Mouse (Mus musculus) urinary bladder, adult 2 months (tissue): ENCODE results near the gene Uba5. TPM values are rescaled to one million over a fixed set of nuclear protein-coding genes. Genes with fewer than 3 reads are reported as not detected.

Source experiments
- DNase-seq: peaks from one replicate; pipeline ENCODE4 v3.0.0; 2022; ENCODE audit warnings: low spot score
- polyA plus RNA-seq: library from polyadenylated mRNA; depleted of rRNA; stranded (reverse); fragments of >200 nt; gene quantifications from 2 replicates; pipeline ENCODE4 v1.2.3, GENCODE M21; 2012

Gene Uba5
- polyA plus RNA-seq, 1 experiment, result 49.9 TPM

DNA sequence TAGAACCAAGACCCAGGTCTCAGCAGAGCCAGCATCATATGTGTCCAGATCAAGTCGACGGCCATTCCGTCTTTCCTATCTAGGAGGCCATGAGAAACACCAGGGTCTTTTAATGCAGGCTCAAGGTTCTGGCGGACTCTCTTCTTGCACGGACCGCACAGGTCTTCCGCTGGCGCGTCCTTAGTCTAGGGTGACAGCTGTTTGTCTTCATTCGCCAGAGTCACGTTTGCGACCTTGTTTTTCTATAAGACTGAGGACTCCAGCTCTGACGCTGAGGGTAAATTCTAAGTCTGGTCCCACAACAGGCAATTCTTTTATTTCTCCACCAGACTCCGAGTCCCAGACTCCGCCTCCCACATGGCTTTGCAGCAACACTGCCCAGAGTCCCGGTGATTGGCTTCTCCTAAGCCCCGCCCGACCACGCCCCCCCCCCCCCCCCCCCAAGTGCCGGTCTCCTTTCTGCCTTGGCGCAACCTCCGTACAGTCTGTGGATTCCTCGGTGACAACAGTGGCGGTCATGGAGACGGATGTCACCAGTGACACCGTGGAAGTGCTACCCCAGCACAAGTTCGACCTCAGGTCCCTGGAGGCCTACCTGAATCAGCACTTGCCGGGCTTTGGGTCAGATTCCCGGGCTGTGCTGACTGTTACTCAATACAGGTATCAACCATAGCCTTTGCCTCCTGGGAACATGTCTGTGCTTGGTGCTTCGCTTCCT lies 469 bp upstream of the Uba5 start, which contains the start of gene Acad11:
Gene Acad11 (plus strand): TSS at position 134 of the 718 bp plus-strand sequence.
- peak; percentile 71 for DNase-seq

GRCm38 (mm10) chr9:104051028-104051427 lies 11.9 kb downstream of the Uba5 start:
- no peak for DNase-seq

DNA sequence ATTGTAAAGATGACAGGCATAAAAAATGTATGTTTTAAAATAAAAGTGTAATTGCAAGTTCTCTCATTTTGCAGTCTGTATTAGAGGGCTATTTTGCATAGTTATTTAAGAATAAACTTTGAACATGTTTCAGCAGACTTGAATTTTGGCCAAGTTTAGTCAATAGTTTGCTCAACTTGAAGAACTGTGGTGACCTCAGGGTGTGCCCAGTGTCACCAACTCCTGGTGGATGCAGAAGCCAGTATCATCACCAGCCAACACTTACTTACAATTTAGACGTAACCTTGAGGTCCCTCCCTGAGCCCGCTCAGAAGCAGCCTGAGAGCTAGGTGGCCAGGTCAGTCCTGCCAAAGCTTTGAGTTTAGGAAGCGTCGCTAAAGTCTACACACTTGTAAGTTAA lies 19.3 kb downstream of the Uba5 start:
- no peak for DNase-seq

- no peak for DNase-seq
Measured at GRCm38 (mm10) chr9:104040362-104040761, 22.6 kb downstream of the Uba5 start, which contains the start of gene Gm28305. Gene Gm28305 (plus strand): TSS chr9:104040662.

GRCm38 (mm10) chr9:104039742-104040141 lies 23.2 kb downstream of the Uba5 start:
- DNase-seq, result no peak

DNA sequence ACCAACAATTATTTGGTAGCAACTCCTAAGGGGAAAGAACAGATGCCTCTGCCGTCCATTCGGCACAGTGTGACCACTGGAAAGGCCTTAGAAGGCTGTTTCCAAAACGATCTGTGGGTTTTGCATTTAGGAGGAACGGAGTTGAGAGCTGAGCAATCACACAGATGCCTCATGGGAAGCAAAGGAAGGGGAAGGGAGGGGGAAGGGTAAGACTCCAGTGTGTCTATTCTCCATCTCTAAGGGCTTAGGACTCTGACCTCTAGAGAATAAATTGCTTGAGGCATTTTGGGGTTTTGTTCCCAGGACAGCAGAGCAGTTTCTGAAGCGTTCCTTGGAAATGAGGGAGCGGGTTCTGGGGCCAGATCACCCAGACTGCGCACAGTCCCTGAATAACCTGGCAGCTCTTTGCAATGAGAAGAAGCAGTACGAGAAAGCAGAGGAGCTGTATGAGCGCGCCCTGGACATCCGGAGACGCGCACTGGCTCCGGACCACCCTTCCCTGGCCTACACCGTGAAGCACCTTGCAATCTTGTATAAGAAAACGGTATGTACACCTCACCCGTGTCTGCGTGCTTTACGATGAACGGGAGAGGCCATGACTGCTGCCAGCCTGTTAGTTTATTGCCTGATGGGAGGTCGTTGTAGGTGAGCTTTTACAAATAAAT lies 23.8 kb downstream of the Uba5 start:
- DNase-seq, result no peak

DNA sequence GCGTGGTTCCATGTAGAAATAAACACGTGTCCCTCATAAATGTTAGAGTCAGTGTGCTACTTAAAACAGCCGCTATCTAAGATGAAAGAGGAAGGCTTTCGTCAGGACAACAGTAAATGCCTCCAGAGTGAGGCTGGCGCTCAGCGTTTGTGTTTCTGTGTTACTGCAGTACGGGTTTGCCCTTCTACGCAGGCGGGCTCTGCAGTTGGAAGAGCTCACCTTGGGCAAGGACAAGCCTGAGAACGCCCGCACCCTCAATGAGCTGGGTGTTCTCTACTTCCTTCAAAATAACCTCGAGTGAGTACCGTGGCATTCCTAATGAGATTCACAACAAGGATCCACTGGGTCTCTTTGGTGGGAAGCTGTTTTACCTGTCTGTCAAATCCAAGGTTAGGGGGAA lies 24.7 kb downstream of the Uba5 start:
- DNase-seq, result no peak

DNA sequence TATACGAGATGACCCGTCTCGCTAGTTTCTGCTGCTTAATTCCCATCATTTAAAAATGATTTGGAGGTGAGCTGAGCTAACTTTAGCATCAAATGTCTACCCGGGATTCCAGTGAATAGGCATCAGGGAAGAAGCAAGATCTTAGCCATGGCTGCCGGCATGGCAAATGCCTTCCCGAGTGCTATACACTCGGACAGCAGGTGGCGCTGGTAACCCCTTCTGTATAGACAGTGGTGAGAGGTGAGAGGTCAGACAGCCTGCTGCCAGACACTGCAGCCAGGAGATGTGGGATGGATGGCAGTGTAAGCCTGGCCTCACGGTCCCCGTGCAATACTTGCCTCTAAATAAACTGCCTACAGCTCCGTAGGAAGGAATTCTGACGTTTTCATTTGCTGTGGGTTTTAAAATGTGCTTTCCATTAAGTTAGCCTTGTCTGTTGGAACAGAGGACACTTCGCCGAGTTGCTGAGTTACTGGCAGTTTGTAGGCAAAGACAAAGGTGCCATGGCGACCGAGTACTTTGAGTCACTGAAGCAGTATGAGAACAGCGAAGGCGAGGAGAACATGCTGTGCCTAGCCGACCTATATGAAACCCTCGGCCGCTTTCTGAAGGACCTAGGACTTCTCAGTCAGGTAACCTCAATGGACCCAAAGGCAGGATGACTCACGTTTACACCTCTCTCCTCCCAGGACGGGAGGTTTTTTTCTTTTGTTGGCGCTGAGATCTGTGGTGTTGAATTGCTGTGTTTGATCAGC lies 27.5 kb downstream of the Uba5 start:
- peak; percentile 63 for DNase-seq

DNA sequence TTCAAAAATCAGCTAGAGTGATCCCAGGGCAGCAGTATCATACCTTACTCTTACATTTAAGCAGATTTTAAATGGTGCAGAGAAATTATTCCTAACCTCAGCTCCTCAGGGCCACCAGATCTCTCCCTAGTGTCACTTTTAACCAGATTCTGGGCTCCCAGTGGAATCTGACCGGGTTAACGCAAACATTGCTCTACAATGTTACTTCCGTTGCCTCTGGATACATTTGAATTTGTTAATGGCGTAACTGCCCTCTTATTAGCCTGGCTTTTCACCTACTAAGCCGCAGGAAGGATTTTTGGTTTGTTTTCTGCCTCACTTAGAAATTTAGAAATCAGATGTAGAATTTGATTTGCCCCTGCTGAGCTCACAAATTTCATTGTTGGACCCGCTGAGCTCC lies 28.2 kb downstream of the Uba5 start:
- DNase-seq, result no peak

DNA sequence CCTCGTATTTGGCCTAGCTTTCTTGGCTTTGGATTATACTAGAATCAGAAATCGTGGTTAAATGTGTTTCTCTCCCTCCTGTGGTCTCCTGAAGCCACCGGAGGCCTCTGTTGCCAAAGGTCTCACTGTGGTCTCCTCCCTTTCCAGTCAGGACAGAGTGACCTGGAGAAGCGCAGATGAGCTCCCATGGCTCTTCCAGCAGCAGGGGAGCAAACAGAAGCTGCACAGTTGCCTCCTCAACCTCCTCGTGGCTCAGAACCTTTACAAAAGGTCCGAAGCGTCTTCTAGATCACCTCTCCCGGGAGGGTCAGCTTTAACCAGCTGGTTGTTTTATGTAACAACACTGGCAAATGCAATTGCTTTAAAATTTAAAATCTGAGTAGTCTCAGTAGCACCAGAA lies 28.7 kb downstream of the Uba5 start:
- no peak for DNase-seq

GRCm38 (mm10) chr9:104029861-104030260 lies 33.1 kb downstream of the Uba5 start:
- DNase-seq, result no peak

- DNase-seq, result no peak
Measured at GRCm38 (mm10) chr9:104027186-104027585, 35.7 kb downstream of the Uba5 start.

DNA sequence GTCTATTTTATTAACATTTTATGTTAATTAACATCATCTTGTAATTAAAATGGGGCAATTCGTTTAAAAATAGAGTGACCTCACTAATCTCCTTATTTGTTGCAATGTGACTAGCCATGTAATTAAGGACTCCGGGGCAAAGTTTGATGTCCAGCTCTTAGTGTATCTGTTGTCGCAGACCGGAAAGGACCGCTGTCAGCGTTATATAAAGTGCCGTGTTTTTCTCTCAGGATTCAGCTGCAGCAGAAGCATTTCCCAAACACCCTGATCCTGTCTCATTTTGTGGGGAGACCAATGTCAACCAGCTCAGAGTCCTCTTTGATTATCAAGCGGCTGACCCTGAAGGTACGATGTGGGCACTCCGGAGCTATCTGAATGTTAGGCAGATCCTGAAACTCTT lies 41.9 kb downstream of the Uba5 start:
- no peak for DNase-seq

GRCm38 (mm10) chr9:104014526-104014925 lies 48.4 kb downstream of the Uba5 start:
- no peak for DNase-seq

- DNase-seq, result no peak
Measured at GRCm38 (mm10) chr9:104002913-104003330, 60.0 kb downstream of the Uba5 start.

GRCm38 (mm10) chr9:104001921-104002859 lies 60.7 kb downstream of the Uba5 start, which contains the start of gene Nphp3:
Gene Nphp3 (plus strand): TSS chr9:104002544.
- DNase-seq, result peak; percentile 94

DNA sequence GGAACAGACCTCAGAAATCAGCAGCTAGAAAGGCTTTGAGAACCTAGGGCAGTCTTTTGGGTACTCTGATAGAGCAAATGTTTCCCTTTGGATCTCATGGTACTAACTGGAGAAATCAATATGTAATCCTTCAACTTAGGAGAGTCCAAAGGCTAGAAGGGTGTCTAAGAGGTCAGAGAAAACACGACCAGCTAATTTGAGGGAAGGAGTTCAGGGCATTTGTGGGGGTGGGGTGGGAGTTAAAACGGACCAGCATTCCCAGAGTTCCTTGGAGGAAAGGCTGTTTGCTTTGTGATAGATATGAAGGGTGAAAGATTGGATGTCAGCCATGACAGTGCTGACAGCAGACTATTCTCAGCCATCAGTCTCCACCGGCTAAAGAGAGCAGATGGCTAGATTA lies 62.3 kb downstream of the Uba5 start:
- DNase-seq, result no peak
